Mouse (Mus musculus) spleen, adult 2 months (tissue): Measurements from ENCODE around the gene Zfp408. TPM values are rescaled to one million over a fixed set of nuclear protein-coding genes. Genes with fewer than 3 reads are reported as not detected.

Source experiments
- DNase-seq, 2 experiments: peaks; one replicate each; pipeline versions ENCODE4 v3.0.0 to v3.0.0-alpha.2; 2012 to 2021; ENCODE audit warnings: low spot score in 2 of 2, low read depth in 1 of 2
- H3K27ac ChIP-seq: fragments of 200-500 bp; 2 replicates; pipeline ENCODE4 v1.5.1; 2012; ENCODE audit warnings: low read length, inconsistent platforms; ENCODE audit not compliant: insufficient read depth
- H3K27me3 ChIP-seq: fragments of 200-500 bp; 2 replicates; pipeline ENCODE4 v1.6.1; 2012; ENCODE audit warnings: mild to moderate bottlenecking, moderate library complexity, low read length, inconsistent platforms; ENCODE audit not compliant: control insufficient read depth, insufficient read depth
- H3K36me3 ChIP-seq: fragments of 200-500 bp; 2 replicates; pipeline ENCODE4 v1.6.1; 2012; ENCODE audit warnings: mild to moderate bottlenecking, low read length, inconsistent platforms; ENCODE audit not compliant: control insufficient read depth, insufficient read depth
- H3K4me1 ChIP-seq: fragments of 200-500 bp; 2 replicates; pipeline ENCODE4 v1.6.1; 2011; ENCODE audit warnings: inconsistent platforms; ENCODE audit not compliant: control insufficient read depth, insufficient read depth, insufficient read length
- H3K4me3 ChIP-seq: fragments of 200-500 bp; 2 replicates; pipeline ENCODE4 v1.5.1; 2011; ENCODE audit warnings: mild to moderate bottlenecking, inconsistent platforms; ENCODE audit not compliant: insufficient read depth, insufficient read length; ENCODE audit errors: extremely low read depth
- CTCF ChIP-seq: fragments of 200-500 bp; IDR thresholded peaks from 2 replicates; pipeline ENCODE4 v1.5.1; 2011; ENCODE audit warnings: mild to moderate bottlenecking, inconsistent platforms; ENCODE audit not compliant: insufficient read depth, insufficient read length, insufficient replicate concordance; ENCODE audit errors: extremely low read depth
- POLR2A ChIP-seq: fragments of 200-500 bp; IDR thresholded peaks from 2 replicates; pipeline ENCODE4 v1.6.1; 2011; ENCODE audit warnings: low read depth, low read length, inconsistent platforms
- WGBS: fragments of 180-500 bp; shearing (Covaris S2); methylation state at CpG from one replicate; pipeline ENCODE4 v1.1.7; 2018; 5-methylcytosine and 5-hydroxymethylcytosine counted together
- polyA plus RNA-seq: library from polyadenylated mRNA; depleted of rRNA; stranded (reverse); fragments of >200 nt; gene quantifications from 2 replicates; pipeline ENCODE4 v1.2.3, GENCODE M21; 2012

Gene Zfp408
- polyA plus RNA-seq, 1 experiment, result 13.3 TPM

DNA sequence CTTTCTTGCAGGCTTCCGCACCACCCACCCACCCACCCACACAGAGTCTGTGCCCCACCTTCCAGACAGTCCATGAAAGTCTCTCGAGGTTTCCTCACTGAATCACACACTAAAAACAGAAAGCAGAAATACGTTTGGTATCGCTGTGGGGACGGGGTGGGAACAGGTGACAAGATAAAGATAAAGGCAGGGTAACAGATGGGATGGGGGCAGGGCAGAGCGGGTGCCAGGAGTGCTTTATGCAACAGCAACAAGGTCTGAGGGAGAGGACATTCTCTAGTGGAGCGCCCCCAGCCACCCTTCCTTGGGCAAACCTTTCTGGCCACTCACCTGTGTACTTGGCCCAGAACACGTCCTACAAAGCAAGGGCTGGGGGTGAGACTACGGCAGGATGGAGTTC lies 14.8 kb downstream of the Zfp408 start:
- TF ChIP-seq POLR2A (no peak), CTCF (no peak)
- H3K4me1 ChIP-seq, result peaks cover 3% of the 10 kb centered on the region; the same call in 1 of the 2 replicates
- H3K36me3 ChIP-seq, result no peaks in the 10 kb centered on the region
- H3K27me3 ChIP-seq, result no peaks in the 10 kb centered on the region
- no peak for DNase-seq
- no peak overlapping the region for H3K27ac ChIP-seq
- no peak overlapping the region for H3K4me3 ChIP-seq
- 52% methylated on average over 9 of the region's 9 CpGs for WGBS

- Histone ChIP-seq H3K4me3 (no peak overlapping the region), H3K27me3 (no peaks in the 10 kb centered on the region), H3K4me1 (0 out of 2 replicates have a peak, but pooled peaks cover 3% of the 10 kb centered on the region), H3K36me3 (no peaks in the 10 kb centered on the region), H3K27ac (no peak overlapping the region)
- no peak for DNase-seq
- WGBS, result 83% methylated on average over 12 of the region's 12 CpGs
- TF ChIP-seq CTCF, result no peak
- TF ChIP-seq POLR2A, result no peak
Observed at GRCm38 (mm10) chr2:91633334-91633977, 16.1 kb downstream of the Zfp408 start.

DNA sequence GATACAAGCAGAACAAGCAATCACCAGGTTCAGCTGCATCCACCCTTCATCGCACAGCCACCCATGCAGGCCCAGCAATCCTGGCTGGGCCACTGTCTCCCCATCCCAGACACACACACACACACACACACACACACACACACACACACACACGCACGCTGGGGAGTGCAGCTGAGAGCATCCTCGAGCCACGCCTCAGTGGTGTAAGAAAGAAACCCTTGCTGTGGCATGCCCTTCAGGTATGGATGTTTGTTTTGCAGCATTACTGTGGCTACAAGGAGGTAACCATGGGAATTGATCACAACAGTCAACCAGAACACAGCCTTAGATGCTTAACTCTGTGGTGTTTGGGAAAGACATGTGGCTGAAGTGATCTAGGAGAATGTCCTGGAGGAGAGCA lies 17.3 kb downstream of the Zfp408 start:
- Histone ChIP-seq H3K36me3 (no peaks in the 10 kb centered on the region), H3K4me3 (no peak overlapping the region), H3K27ac (no peak overlapping the region), H3K27me3 (no peaks in the 10 kb centered on the region), H3K4me1 (0 out of 2 replicates have a peak, but pooled peaks cover 3% of the 10 kb centered on the region)
- TF ChIP-seq CTCF (no peak), POLR2A (no peak)
- 81% methylated on average over 5 of the region's 5 CpGs for WGBS
- no peak for DNase-seq

GRCm38 (mm10) chr2:91631826-91632225 lies 17.8 kb downstream of the Zfp408 start:
- no peak for DNase-seq
- TF ChIP-seq POLR2A (no peak), CTCF (no peak)
- Histone ChIP-seq H3K36me3 (no peaks in the 10 kb centered on the region), H3K4me1 (0 out of 2 replicates have a peak, but pooled peaks cover 3% of the 10 kb centered on the region), H3K4me3 (no peak overlapping the region), H3K27me3 (no peaks in the 10 kb centered on the region), H3K27ac (no peak overlapping the region)
- 82% methylated on average over 5 of the region's 5 CpGs for WGBS

GRCm38 (mm10) chr2:91630384-91630783 lies 19.2 kb downstream of the Zfp408 start:
- Histone ChIP-seq H3K27ac (no peak overlapping the region), H3K4me3 (no peak overlapping the region), H3K36me3 (no peaks in the 10 kb centered on the region), H3K27me3 (no peaks in the 10 kb centered on the region), H3K4me1 (no peaks in the 10 kb centered on the region)
- TF ChIP-seq CTCF (no peak), POLR2A (no peak)
- WGBS, result 95% methylated on average over 12 of the region's 12 CpGs
- DNase-seq, result no peak

DNA sequence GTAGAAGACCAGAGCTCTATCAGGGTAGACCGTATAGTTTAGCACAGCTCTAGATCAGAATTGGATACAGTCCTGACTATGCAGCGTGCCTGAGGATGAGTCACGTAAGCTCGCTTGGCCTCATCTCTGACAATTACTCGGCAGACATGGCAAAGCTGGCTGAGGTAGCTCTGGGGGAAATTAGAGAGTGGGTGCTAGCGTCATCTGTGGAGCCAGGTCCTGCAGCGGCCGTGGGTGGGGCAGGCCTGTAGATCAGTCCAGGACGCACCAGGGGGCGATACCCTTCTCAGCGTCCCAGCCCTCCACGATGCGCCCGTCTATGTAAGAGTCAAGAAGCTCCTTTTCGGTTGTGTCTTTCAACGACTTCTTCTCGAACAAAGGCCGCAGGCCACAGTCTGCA lies 19.9 kb downstream of the Zfp408 start:
- 77% methylated on average over 18 of the region's 18 CpGs for WGBS
- Histone ChIP-seq H3K27me3 (no peaks in the 10 kb centered on the region), H3K27ac (no peak overlapping the region), H3K36me3 (no peaks in the 10 kb centered on the region), H3K4me3 (no peak overlapping the region), H3K4me1 (no peaks in the 10 kb centered on the region)
- TF ChIP-seq CTCF (no peak), POLR2A (no peak)
- DNase-seq, result no peak

- 86% methylated on average over 8 of the region's 8 CpGs for WGBS
- no peaks in the 10 kb centered on the region for H3K4me1 ChIP-seq
- no peak overlapping the region for H3K4me3 ChIP-seq
- H3K36me3 ChIP-seq, result no peaks in the 10 kb centered on the region
- H3K27ac ChIP-seq, result no peak overlapping the region
- no peak for TF ChIP-seq POLR2A
- TF ChIP-seq CTCF, result no peak
- no peak for DNase-seq
- no peaks in the 10 kb centered on the region for H3K27me3 ChIP-seq
Observed at GRCm38 (mm10) chr2:91628171-91628570, 21.4 kb downstream of the Zfp408 start.
